Mouse (Mus musculus) mouse trophoblast stem cell (cell line): ENCODE measurements at regions not wholly inside any gene's neighbourhood (a gene's known extent, or its start where the extent isn't known, plus 50 kb on each side); places are given as distances from the start of the nearest gene placed in this dataset.

Source experiments
- in situ Hi-C, 2 experiments: fragments of 300-500 bp; cut with MseI, MboI; formaldehyde crosslinking; loops; 2 replicates in 1 of 2; 3 replicates in 1 of 2; pipeline ENCODE4 v1.15.1; 2025

GRCm38 (mm10) chr13:103476328-103476727, 142.0 kb upstream of the Mast4 start:
- in situ Hi-C loops: no loop called here

- in situ Hi-C loops: no loop called here
Measured at GRCm38 (mm10) chr13:103472216-103472615, 137.9 kb upstream of the Mast4 start.

DNA sequence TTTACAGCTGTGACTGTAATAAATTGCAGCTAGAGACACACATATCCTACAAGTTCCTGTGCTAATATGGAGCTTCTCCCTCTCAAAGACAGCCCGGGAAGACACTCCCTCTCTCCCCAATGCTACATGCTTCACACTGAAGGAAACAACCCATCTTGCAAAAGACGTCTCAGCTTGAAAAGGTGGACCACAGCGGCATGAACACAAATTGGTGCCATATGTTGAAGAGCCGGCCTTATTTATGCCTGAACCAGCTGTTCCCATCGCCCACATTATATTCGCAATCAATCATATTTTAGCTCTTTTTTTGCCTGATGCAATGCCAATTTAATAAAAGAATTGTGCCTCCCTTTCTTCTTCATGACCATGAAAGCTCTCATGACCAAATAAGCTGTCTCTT, 135.8 kb upstream of the Mast4 start:
- in situ Hi-C loops: no loop called here

DNA sequence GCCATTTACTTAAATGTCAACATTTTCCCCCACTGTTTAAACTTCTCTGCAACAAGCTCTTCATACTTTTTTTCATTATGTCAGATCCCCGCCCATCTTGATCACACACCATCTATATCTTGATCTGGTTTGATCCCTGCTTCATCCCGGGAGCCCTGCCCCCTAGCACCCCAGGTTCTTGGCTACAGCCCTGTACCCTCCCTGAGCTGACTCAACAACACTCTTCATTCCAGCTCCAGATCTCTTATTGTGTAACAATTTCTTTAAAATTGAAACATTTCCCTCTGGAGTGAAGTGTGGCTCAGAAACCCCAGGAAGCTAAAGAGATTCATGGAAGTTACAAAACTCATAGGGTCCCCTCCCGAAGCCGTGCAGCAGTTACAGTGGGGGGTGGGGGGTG, 126.2 kb upstream of the Mast4 start:
- in situ Hi-C loops: no loop called here

DNA sequence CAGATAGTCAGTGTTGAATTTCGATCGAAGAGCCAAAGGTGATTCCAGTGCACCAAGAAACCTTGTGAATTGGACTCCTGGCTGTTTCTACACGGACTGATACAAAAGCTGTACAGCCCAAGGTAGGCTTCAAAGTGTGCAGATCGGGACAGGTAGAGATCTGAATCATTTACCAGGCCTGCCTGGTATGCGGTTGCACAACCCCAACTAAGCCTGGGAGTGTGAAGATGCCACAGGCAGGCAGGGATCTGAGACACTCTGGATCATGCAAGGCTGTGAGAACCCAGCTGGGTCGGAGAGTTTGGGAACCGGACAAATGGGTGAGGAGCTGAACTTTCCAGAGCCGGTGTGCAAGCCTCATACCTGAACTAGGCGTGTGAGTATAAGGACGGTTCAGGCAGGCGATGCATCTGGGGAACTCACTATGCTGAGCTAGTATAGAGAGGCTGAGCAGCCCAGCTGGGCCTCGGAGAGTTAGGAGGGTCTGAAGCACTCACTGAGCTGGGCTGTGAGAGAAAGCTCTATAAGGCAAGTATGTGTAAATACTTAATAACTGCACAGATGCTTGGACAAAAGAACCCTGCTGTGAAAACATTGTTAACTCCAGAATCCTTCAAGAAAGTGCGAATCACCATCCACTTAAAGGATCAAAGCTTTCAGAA, 125.3 kb upstream of the Mast4 start:
- in situ Hi-C loops: no loop called here

DNA sequence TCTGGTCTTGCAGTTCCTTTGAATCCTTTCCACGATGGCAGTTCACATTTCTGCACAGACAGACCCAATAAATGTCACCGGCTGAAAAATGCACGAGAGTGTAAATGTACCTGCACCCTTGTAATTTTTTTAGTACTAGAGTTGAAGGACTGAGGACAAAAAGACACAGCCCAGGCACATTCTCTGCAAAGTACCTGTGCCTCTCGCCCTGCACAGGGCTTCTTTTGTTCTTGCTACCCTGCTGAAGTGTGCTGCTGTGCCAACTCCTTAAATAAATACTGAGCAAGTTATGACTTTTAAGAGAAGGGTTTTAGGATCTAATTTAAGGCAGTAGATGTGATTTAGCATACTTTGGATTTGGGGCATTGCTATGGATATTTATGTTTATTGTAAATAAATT, 118.5 kb upstream of the Mast4 start:
- in situ Hi-C loops: no loop called here

- in situ Hi-C loops: no loop called here
Measured at GRCm38 (mm10) chr13:103430589-103430988, 96.3 kb upstream of the Mast4 start.

DNA sequence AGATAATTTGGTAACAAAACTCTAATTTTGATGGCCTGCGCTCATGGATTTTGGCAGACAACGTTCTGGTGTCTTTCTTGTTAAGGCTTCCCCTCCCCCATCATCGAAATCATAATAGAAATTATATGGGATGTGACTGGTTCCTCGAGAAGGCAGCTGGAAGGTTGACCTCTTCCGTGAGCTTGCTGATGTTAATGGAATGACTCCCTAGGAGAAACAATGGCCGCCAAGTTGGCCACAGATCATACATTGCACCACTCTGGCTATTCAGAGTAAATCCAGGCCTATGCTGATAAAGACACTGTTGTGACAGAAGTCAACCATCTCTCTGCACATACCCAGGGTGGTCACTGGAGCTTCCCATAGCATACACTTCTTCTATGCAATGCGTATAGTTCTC, 89.7 kb upstream of the Mast4 start:
- in situ Hi-C loops: no loop called here

GRCm38 (mm10) chr13:103423417-103423816, 89.1 kb upstream of the Mast4 start:
- in situ Hi-C loops: no loop called here

- in situ Hi-C loops: no loop called here
Measured at GRCm38 (mm10) chr13:103422997-103423396, 88.7 kb upstream of the Mast4 start.

GRCm38 (mm10) chr13:103419146-103419545, 84.8 kb upstream of the Mast4 start:
- in situ Hi-C loops: no loop called here

DNA sequence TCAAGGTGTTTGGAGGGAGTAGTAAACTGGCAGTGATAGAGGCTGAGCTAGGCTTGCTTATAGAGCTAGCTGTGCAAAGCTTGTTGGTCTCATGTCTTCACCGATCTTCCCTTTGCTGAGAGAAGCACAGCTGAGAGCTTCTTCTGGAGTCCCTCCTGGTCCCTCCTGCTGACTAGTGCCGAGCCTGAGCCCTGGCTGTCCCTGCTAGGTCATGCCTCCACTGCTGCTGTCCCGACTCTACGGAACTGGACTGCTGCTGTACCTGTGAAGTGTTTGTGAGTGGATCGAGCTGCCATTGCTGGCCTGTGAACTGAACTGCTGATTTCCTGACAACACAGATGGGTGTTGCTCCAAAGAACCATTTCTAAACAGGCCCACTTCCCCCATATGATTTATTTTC, 83.0 kb upstream of the Mast4 start:
- in situ Hi-C loops: no loop called here

GRCm38 (mm10) chr13:103415335-103415734, 81.0 kb upstream of the Mast4 start:
- in situ Hi-C loops: no loop called here

- in situ Hi-C loops: no loop called here
Measured at GRCm38 (mm10) chr13:103412566-103412965, 78.3 kb upstream of the Mast4 start.

- in situ Hi-C loops: no loop called here
Measured at GRCm38 (mm10) chr13:103409286-103409685, 75.0 kb upstream of the Mast4 start.

DNA sequence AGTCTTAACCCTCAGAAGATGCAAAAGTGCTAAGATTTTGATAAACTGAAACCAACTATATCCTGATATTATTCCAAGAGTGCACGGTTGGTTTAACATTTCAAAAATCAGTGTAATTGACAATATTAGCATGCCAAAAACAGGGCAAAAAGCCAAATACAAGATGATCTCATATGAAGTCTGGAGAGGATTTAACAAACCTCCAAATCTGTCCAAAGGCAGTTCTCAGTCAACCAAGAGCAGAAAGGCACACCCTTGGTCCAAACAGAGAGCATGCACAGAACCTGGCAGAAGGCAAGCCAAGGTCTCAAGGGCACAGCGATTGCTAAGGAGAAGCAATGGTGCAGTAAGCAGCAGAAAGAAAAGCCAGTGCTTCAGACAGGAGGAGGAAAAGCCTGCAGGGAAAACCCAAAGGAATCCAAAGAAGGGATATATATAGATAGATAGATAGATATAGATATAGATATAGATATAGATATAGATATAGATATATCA, 62.3 kb upstream of the Mast4 start:
- in situ Hi-C loops: no loop called here

- in situ Hi-C loops: no loop called here
Measured at GRCm38 (mm10) chr13:103396099-103396498, 61.8 kb upstream of the Mast4 start.

DNA sequence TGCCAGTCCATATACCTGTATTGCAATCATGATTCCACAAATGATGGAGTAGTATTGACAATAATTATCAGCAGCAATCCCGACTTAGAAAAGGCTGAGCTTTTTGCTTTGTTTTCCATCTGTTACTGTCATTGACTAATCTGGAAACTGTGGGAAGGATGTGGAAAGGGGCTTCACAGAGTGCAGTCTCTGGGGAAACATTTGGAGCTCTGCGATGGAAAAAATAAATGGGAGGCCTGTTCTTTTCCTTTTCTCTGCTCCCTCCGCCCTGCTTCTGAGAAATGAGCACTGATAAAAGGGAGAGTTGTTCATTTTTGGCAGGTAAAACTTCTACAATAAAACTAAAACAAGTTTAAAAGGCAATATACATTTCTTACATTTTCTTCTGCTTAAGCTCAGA, 58.3 kb upstream of the Mast4 start:
- in situ Hi-C loops: no loop called here

GRCm38 (mm10) chr13:103391396-103391795, 57.1 kb upstream of the Mast4 start:
- in situ Hi-C loops: no loop called here

DNA sequence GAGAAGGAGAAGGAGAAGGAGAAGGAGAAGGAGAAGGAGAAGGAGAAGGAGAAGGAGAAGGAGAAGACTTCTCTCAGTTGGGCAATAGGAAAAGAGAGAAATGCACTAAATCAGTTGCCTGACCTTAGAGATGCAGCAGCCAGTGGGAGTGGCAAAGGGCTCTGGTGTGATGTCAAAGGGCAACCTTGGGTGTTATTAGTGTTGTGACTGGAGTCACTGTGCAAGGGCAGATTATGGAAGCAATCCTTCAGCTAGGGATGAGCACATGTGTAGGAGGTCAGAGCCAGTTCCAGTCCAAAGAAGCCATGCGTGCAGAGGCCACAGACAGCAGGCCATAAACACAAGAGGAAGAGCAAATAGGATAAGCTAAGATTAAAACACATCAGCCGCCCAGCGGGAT, 56.7 kb upstream of the Mast4 start:
- in situ Hi-C loops: no loop called here

- in situ Hi-C loops: no loop called here
Measured at GRCm38 (mm10) chr13:103386948-103387347, 52.7 kb upstream of the Mast4 start.
